Mouse (Mus musculus) liver (tissue): ENCODE data around the gene Clcnka.

Experiments used
- DNase-seq: peaks from one replicate; pipeline ENCODE4 v3.0.0-alpha.2; 2020; ENCODE audit warnings: mixed read lengths

Gene Clcnka

GRCm38 (mm10) chr4:141420886-141421285, 22.4 kb upstream of the Clcnka start:
- DNase-seq: no peak

GRCm38 (mm10) chr4:141420192-141420829, 21.8 kb upstream of the Clcnka start, which contains the start of gene Hspb7:
Hspb7 (plus strand) TSS chr4:141420779.
- DNase-seq: no peak

- DNase-seq: peak; percentile 38
These were observed 21.1 kb upstream of the Clcnka start for GRCm38 (mm10) chr4:141419398-141420191.

- DNase-seq: no peak
These were observed 17.4 kb upstream of the Clcnka start, which contains the start of gene Clcnkb for GRCm38 (mm10) chr4:141415924-141416323. Clcnkb (minus strand) TSS chr4:141416014.

GRCm38 (mm10) chr4:141411430-141411992, 13.0 kb upstream of the Clcnka start:
- no peak for DNase-seq

GRCm38 (mm10) chr4:141408577-141408976, 10.1 kb upstream of the Clcnka start:
- no peak for DNase-seq

GRCm38 (mm10) chr4:141406516-141407299, 8.2 kb upstream of the Clcnka start:
- peak; percentile 26 for DNase-seq

GRCm38 (mm10) chr4:141405314-141405622, 6.7 kb upstream of the Clcnka start:
- DNase-seq: no peak

GRCm38 (mm10) chr4:141404518-141405313, 6.2 kb upstream of the Clcnka start:
- DNase-seq: peak; percentile 79

GRCm38 (mm10) chr4:141400171-141400570, 1.6 kb upstream of the Clcnka start:
- DNase-seq: no peak

- no peak for DNase-seq
These were observed 663 bp downstream of the Clcnka start for GRCm38 (mm10) chr4:141397861-141398260.

- peak; percentile 15 for DNase-seq
These were observed 3.8 kb downstream of the Clcnka start for GRCm38 (mm10) chr4:141394751-141395150.

- DNase-seq: no peak
These were observed 7.2 kb downstream of the Clcnka start for GRCm38 (mm10) chr4:141391293-141391692.

GRCm38 (mm10) chr4:141389366-141390150, 9.0 kb downstream of the Clcnka start:
- DNase-seq: no peak

GRCm38 (mm10) chr4:141387933-141388332, 10.6 kb downstream of the Clcnka start:
- DNase-seq: no peak

- DNase-seq: peak; percentile 74
These were observed 11.3 kb downstream of the Clcnka start for GRCm38 (mm10) chr4:141387093-141387784.

GRCm38 (mm10) chr4:141386150-141386549, 12.4 kb downstream of the Clcnka start:
- no peak for DNase-seq

- peak; percentile 66 for DNase-seq
These were observed 13.2 kb downstream of the Clcnka start for GRCm38 (mm10) chr4:141385275-141385674.

- DNase-seq: peak; percentile 40
These were observed 16.1 kb downstream of the Clcnka start for GRCm38 (mm10) chr4:141382406-141382805.

- DNase-seq: no peak
These were observed 18.9 kb downstream of the Clcnka start for GRCm38 (mm10) chr4:141379674-141380073.

- no peak for DNase-seq
These were observed 26.1 kb downstream of the Clcnka start for GRCm38 (mm10) chr4:141372426-141372825.
